Mouse (Mus musculus): ENCODE measurements at regions not wholly inside any gene's neighbourhood (a gene's known extent, or its start where the extent isn't known, plus 50 kb on each side); places are given as distances from the start of the nearest gene placed in this dataset.

GRCm38 (mm10) chr19:32956916-32957558 is 199.7 kb downstream of the Pten start:
- no peak for TF ChIP-seq CTCF (conservative IDR thresholded peaks at IDR 0.05; ENCODE audit: low read length)
- TF ChIP-seq NANOG (IDR thresholded peaks at IDR 0.05; ENCODE audit: borderline replicate concordance, low read length) = no peak

Measured in E14TG2a.4 (cell line).